Mouse (Mus musculus) heart, embryonic 14.5 days (tissue): Measurements from ENCODE around the gene Ccdc134. TPM values are rescaled to one million over a fixed set of nuclear protein-coding genes. Genes with fewer than 3 reads are reported as not detected.

Experiments
- ATAC-seq: fragments of 200-750 bp; cut with Nextera tagmentation; 2 replicates; pipeline ENCODE4 v1.8.0; 2017; ENCODE audit warnings: low read depth, moderate TSS enrichment; ENCODE audit not compliant: insufficient number of reproducible peaks, insufficient read depth, low FRiP score
- H3K27ac ChIP-seq, 2 experiments: fragments of 200-500 bp in 1 of 2; fragments of 300-500 bp in 1 of 2; sonication (generic) in 1 of 2; replicated peaks in 1 of 2; 2 replicates each; pipeline ENCODE4 v1.5.1; 2012 to 2014; ENCODE audit warnings: low read depth in 2 of 2, low read length in 2 of 2, control low read depth in 1 of 2, mild to moderate bottlenecking in 1 of 2, mixed read lengths in 1 of 2; ENCODE audit not compliant: control insufficient read depth in 1 of 2, insufficient read depth in 1 of 2
- H3K27me3 ChIP-seq: fragments of 300-500 bp; sonication (generic); 2 replicates; pipeline ENCODE4 v1.6.1; 2014; ENCODE audit warnings: mild to moderate bottlenecking, low read length, control low read depth; ENCODE audit not compliant: control insufficient read depth, insufficient read depth
- H3K36me3 ChIP-seq: fragments of 300-500 bp; sonication (generic); 2 replicates; pipeline ENCODE4 v1.6.1; 2014; ENCODE audit warnings: mild to moderate bottlenecking, control low read depth, low read length, mixed read lengths; ENCODE audit not compliant: control insufficient read depth, insufficient read depth
- H3K4me1 ChIP-seq, 2 experiments: fragments of 200-500 bp in 1 of 2; fragments of 300-500 bp in 1 of 2; sonication (generic) in 1 of 2; 2 replicates each; pipeline ENCODE4 v1.6.1; 2012 to 2014; ENCODE audit warnings: low read length in 2 of 2, control low read depth in 1 of 2, mixed read lengths in 1 of 2; ENCODE audit not compliant: control insufficient read depth in 2 of 2, insufficient read depth in 2 of 2
- H3K4me2 ChIP-seq: fragments of 300-500 bp; sonication (generic); 2 replicates; pipeline ENCODE4 v1.6.1; 2014; ENCODE audit warnings: mild to moderate bottlenecking, low read length
- H3K4me3 ChIP-seq, 2 experiments: fragments of 200-500 bp in 1 of 2; fragments of 300-500 bp in 1 of 2; sonication (generic) in 1 of 2; 2 replicates each; pipeline ENCODE4 v1.5.1; 2012 to 2014; ENCODE audit warnings: low read length in 2 of 2, mild to moderate bottlenecking in 2 of 2, control low read depth in 1 of 2, low read depth in 1 of 2, moderate library complexity in 1 of 2; ENCODE audit not compliant: control insufficient read depth in 1 of 2, insufficient read depth in 1 of 2
- H3K9ac ChIP-seq: fragments of 300-500 bp; sonication (generic); 2 replicates; pipeline ENCODE4 v1.6.1; 2014; ENCODE audit warnings: mild to moderate bottlenecking, low read length
- H3K9me3 ChIP-seq: fragments of 300-500 bp; sonication (generic); 2 replicates; pipeline ENCODE4 v1.6.1; 2016; ENCODE audit warnings: low read length, control low read depth; ENCODE audit not compliant: control insufficient read depth
- WGBS: fragments of 180-500 bp; shearing (Covaris S2); extraction: QIAGEN DNeasy Blood & Tissue Kit; methylation state at CpG from one replicate; pipeline ENCODE4 v1.1.7; 2014; 5-methylcytosine and 5-hydroxymethylcytosine counted together
- polyA plus RNA-seq: library from polyadenylated mRNA; unstranded; fragments of >200 nt; fragmentation: Nextera tagmentation; extraction: Ambion mirVana; gene quantifications from 2 replicates; pipeline ENCODE4 v1.2.1, GENCODE M21; 2014

Gene Ccdc134
- polyA plus RNA-seq, 1 experiment from 2014 or later, result 8.5 TPM

DNA sequence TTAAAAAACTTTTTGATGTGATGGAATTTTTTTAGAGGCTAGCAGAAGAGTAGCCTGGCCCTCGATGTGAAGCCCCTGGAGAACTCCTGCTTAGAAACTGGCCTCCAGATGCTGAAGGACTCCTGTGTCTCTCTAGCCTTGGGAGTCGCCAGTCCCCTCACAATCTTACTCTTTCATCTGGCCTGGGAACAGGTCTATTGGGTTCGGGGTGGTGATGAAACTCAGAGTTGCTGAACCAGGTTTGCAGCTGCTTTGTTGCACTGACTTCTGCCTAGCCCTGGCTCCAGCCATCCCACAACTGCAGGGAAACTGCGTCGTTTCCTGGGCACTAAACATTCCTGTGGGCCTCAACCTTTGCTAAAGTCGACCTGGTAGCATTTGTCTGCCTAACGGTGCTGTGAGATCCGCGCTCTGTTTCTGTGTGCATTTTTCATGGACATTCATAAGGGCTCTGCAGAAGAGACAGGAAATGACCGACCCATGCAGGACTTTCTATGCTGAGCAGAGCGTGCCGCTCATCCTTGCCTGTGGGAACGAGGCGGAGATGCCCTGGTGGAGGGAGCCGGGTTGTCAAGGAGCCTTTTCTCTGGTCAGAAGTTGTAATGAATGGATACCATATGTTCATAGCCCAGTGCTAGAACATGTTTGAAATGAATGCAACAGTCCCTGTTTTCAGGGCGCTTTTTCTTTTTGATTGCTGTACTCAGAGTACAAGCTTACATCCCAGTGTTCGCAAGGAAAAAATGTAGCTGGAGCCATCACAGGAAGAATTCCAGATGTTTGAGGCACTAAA is 30.7 kb downstream of the Ccdc134 start:
- Histone ChIP-seq H3K9me3 (no peaks in the 10 kb centered on the region), H3K4me1 (peaks cover 18 to 38% of the 10 kb centered on the region in 2 experiments), H3K4me3 (no peak overlapping the region), H3K27me3 (no peaks in the 10 kb centered on the region), H3K27ac (no peak overlapping the region; a peak in 1 of 4 replicates), H3K36me3 (0 out of 2 replicates have a peak, but pooled peaks cover 3% of the 10 kb centered on the region), H3K4me2 (no peak overlapping the region), H3K9ac (no peak overlapping the region)
- WGBS, result 63% methylated on average over 17 of the region's 17 CpGs
- no peak for ATAC-seq

- WGBS, result 79% methylated on average over 9 of the region's 9 CpGs
- no peak for ATAC-seq
- H3K4me1 ChIP-seq, result peaks cover 23 to 48% of the 10 kb centered on the region in 2 experiments
These were observed 31.7 kb downstream of the Ccdc134 start for GRCm38 (mm10) chr15:82159471-82159870.

GRCm38 (mm10) chr15:82160731-82161640 is 33.3 kb downstream of the Ccdc134 start:
- H3K9ac ChIP-seq, result peak overlapping the region; percentile 28; the same call in 1 of the 2 replicates
- H3K4me3 ChIP-seq, result no peak overlapping the region
- WGBS, result 35% methylated on average over 11 of the region's 11 CpGs
- no peaks in the 10 kb centered on the region for H3K27me3 ChIP-seq
- H3K27ac ChIP-seq, result peak overlapping the region; percentile 34 to 49
- H3K36me3 ChIP-seq, result 0 out of 2 replicates have a peak, but pooled peaks cover 3% of the 10 kb centered on the region
- H3K4me1 ChIP-seq, result peaks cover 20 to 47% of the 10 kb centered on the region in 2 experiments
- no peak for ATAC-seq
- H3K9me3 ChIP-seq, result no peaks in the 10 kb centered on the region
- H3K4me2 ChIP-seq, result peak overlapping the region; percentile 14; the same call in 1 of the 2 replicates

More at GRCm38 (mm10) chr15:82159471-82159870, 31.7 kb downstream of the Ccdc134 start:
- H3K9ac ChIP-seq, result no peak overlapping the region
- H3K9me3 ChIP-seq, result no peaks in the 10 kb centered on the region
- no peak overlapping the region for H3K4me3 ChIP-seq
- H3K27me3 ChIP-seq, result no peaks in the 10 kb centered on the region
- no peak overlapping the region for H3K27ac ChIP-seq
- no peak overlapping the region for H3K4me2 ChIP-seq
- 0 out of 2 replicates have a peak, but pooled peaks cover 3% of the 10 kb centered on the region for H3K36me3 ChIP-seq

DNA sequence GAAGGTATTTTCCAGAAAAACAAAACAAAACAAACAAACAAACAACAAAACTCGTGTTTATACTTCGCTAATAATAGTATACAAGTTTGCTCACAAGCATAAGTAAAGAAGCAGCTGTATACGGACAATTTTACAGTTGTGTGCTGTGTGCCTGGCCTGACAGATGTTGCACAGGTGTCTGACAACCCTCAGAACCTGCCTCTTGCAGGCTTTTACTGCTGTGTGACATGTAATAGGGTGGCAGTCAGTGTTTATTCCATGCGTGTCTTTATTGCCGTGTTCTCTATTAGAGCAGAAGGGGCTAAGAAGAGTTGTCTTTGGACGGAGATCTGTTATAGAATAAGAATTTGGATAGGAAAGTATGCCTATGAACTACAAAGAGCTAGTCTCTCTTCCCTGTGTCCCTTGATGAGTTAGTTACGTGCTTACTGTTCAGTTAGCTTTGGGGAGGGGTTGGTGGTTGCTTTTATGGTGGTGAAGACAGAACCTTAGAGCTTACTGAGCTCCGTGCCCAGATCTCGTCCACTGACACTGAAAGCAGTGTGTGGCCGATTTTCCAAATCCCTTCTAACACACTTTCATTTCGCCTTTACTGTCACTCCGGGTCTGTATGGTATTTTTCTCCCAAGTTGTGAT is 34.4 kb downstream of the Ccdc134 start:
- no peak overlapping the region for H3K27ac ChIP-seq
- no peak for ATAC-seq
- no peaks in the 10 kb centered on the region for H3K27me3 ChIP-seq
- no peaks in the 10 kb centered on the region for H3K9me3 ChIP-seq
- 0 out of 2 replicates have a peak, but pooled peaks cover 3% of the 10 kb centered on the region for H3K36me3 ChIP-seq
- no peak overlapping the region for H3K4me3 ChIP-seq
- H3K4me1 ChIP-seq, result peaks cover 31 to 57% of the 10 kb centered on the region in 2 experiments
- 90% methylated on average over 12 of the region's 12 CpGs for WGBS
- no peak overlapping the region for H3K4me2 ChIP-seq
- H3K9ac ChIP-seq, result no peak overlapping the region

DNA sequence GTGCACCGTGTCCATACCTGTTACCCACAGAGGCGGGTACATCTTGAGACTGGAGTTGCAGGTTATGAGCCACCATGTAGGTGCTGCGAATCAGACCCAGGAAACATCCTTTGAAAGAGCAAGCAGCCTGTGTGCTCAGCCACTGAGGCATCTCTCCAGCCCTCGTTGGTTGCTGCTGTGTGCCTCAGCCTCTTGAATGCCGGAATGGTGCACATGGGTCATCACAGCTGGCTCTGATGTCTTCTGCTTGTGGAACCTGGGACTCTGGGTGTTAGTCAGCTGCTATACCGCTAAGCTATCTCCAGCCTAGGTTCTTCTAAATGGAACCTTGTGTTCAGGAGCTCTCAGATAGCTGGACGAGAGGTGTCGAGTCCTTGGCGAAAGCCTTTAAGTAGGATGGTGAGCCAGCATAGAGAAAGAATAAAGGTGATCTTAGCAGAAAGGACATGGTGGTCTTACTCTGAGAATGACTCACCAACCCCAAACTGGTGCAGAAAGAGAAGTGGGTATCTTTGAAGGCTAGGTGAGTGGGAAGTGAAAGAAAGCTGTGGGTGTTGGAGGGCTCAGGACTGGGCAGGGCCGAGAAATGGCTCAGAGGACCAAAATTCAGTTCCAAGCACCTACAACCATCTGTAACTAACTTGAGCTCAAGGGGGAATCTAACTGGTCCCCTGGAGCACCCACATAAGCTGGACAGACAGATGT is 35.8 kb downstream of the Ccdc134 start:
- WGBS, result 79% methylated on average over 10 of the region's 10 CpGs

DNA sequence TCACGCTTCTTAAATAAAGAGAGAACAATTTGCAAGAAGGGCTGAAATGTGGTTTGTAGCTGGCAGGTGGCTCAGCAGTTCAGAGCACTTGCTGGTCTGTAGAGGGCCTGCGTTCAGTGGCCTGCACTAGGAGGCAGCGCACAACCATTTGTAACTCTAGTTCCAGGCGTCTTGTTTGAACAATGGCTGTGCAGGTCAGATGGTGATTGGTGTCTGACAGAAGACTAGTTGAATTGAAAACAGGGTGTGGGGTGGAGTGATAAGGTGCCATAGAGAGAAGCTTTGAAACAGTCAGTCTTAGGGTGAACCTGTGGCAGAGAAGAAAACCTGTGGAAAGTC is 36.3 kb downstream of the Ccdc134 start:
- H3K4me2 ChIP-seq, result no peak overlapping the region
- H3K27me3 ChIP-seq, result no peaks in the 10 kb centered on the region
- peak overlapping the region in 1 of 2 experiments; percentile 9; a peak in 1 of 4 replicates for H3K27ac ChIP-seq
- 54% methylated on average over 4 of the region's 4 CpGs for WGBS
- ATAC-seq, result no peak
- no peaks in the 10 kb centered on the region for H3K9me3 ChIP-seq
- H3K36me3 ChIP-seq, result no peaks in the 10 kb centered on the region
- peaks cover 41 to 66% of the 10 kb centered on the region in 2 experiments for H3K4me1 ChIP-seq
- no peak overlapping the region; the same call in 1 of the 2 replicates for H3K9ac ChIP-seq
- no peak overlapping the region for H3K4me3 ChIP-seq

More for the DNA sequence above, 35.8 kb downstream of the Ccdc134 start:
- Histone ChIP-seq H3K4me2 (no peak overlapping the region), H3K27ac (peak overlapping the region in 1 of 2 experiments; percentile 9; a peak in 1 of 4 replicates), H3K4me1 (peaks cover 41 to 65% of the 10 kb centered on the region in 2 experiments), H3K36me3 (no peaks in the 10 kb centered on the region), H3K4me3 (no peak overlapping the region), H3K9ac (no peak overlapping the region; the same call in 1 of the 2 replicates), H3K27me3 (no peaks in the 10 kb centered on the region), H3K9me3 (no peaks in the 10 kb centered on the region)
- no peak for ATAC-seq
